Mouse (Mus musculus) lung, embryonic 14.5 days (tissue): ENCODE results near the gene Gm45062. TPM values are rescaled to one million over a fixed set of nuclear protein-coding genes. Genes with fewer than 3 reads are reported as not detected.

Source experiments
- ATAC-seq: fragments of 200-750 bp; cut with Nextera tagmentation; 2 replicates; pipeline ENCODE4 v1.8.0; 2017; ENCODE audit warnings: mild to moderate bottlenecking, moderate TSS enrichment, moderate library complexity; ENCODE audit not compliant: insufficient read depth
- DNase-seq: peaks from one replicate; pipeline ENCODE4 v3.0.0-alpha.2; 2015
- H3K27ac ChIP-seq: fragments of 300-500 bp; sonication (generic); 2 replicates; pipeline ENCODE4 v1.5.1; 2014; ENCODE audit warnings: low read depth, mild to moderate bottlenecking, moderate library complexity
- H3K27me3 ChIP-seq: fragments of 300-500 bp; sonication (generic); 2 replicates; pipeline ENCODE4 v1.6.1; 2014; ENCODE audit warnings: low read length, control low read depth; ENCODE audit not compliant: insufficient read depth
- H3K36me3 ChIP-seq: fragments of 300-500 bp; sonication (generic); 2 replicates; pipeline ENCODE4 v1.6.1; 2014; ENCODE audit warnings: control low read depth; ENCODE audit not compliant: insufficient read depth
- H3K4me1 ChIP-seq: fragments of 300-500 bp; sonication (generic); 2 replicates; pipeline ENCODE4 v1.6.1; 2014; ENCODE audit warnings: antibody characterized with exemption, control low read depth; ENCODE audit not compliant: insufficient read depth
- H3K4me2 ChIP-seq: fragments of 300-500 bp; sonication (generic); 2 replicates; pipeline ENCODE4 v1.6.1; 2014; ENCODE audit warnings: mild to moderate bottlenecking
- H3K4me3 ChIP-seq: fragments of 300-500 bp; sonication (generic); 2 replicates; pipeline ENCODE4 v1.5.1; 2014; ENCODE audit warnings: low read depth, low read length
- H3K9ac ChIP-seq: fragments of 300-500 bp; sonication (generic); 2 replicates; pipeline ENCODE4 v1.6.1; 2014
- H3K9me3 ChIP-seq: fragments of 300-500 bp; sonication (generic); 2 replicates; pipeline ENCODE4 v1.6.1; 2016; ENCODE audit warnings: low read depth, low read length, control low read depth
- CTCF ChIP-seq: IDR thresholded peaks from 2 replicates; pipeline ENCODE4 v1.5.1; 2016; ENCODE audit warnings: antibody characterized with exemption, low read depth
- WGBS: fragments of 180-500 bp; shearing (Covaris S2); extraction: QIAGEN DNeasy Blood & Tissue Kit; methylation state at CpG from one replicate; pipeline ENCODE4 v1.1.7; 2014; 5-methylcytosine and 5-hydroxymethylcytosine counted together
- polyA plus RNA-seq: library from polyadenylated mRNA; unstranded; fragments of >200 nt; fragmentation: Nextera tagmentation; extraction: Ambion mirVana; gene quantifications from 2 replicates; pipeline ENCODE4 v1.2.1, GENCODE M21; 2014

Gm45062 gene
- polyA plus RNA-seq, 1 experiment from 2014 or later = 9.8 TPM

DNA sequence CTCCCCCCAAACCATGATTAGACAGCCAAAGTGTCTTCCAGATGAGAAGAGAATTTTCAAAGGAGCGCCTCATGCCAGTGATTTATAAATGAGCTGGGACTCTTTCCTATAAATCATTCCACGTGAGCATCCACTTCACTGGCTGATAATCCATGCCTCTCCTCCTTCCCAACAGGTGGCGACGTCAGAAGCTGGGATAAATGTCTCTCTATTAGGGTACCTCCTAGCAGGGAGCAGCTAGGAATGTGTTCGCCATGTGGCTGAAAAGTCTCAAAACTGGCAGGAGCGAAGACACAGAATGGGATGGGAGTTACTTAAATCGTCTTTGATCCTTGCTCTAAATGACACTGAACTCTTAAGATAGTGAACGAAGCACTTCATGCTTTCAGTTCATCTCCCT is 372.1 kb downstream of the Gm45062 start:
- no peaks in the 10 kb centered on the region for H3K27me3 ChIP-seq
- H3K36me3 ChIP-seq = no peaks in the 10 kb centered on the region
- DNase-seq (no peak), ATAC-seq (no peak)
- no peaks in the 10 kb centered on the region for H3K9me3 ChIP-seq
- TF ChIP-seq CTCF = no peak
- no peaks in the 10 kb centered on the region for H3K4me1 ChIP-seq
- no peak overlapping the region for H3K27ac ChIP-seq
- H3K4me3 ChIP-seq = no peak overlapping the region
- no peak overlapping the region for H3K9ac ChIP-seq
- no peak overlapping the region for H3K4me2 ChIP-seq
- WGBS = 79% methylated on average over 8 of the region's 8 CpGs

DNA sequence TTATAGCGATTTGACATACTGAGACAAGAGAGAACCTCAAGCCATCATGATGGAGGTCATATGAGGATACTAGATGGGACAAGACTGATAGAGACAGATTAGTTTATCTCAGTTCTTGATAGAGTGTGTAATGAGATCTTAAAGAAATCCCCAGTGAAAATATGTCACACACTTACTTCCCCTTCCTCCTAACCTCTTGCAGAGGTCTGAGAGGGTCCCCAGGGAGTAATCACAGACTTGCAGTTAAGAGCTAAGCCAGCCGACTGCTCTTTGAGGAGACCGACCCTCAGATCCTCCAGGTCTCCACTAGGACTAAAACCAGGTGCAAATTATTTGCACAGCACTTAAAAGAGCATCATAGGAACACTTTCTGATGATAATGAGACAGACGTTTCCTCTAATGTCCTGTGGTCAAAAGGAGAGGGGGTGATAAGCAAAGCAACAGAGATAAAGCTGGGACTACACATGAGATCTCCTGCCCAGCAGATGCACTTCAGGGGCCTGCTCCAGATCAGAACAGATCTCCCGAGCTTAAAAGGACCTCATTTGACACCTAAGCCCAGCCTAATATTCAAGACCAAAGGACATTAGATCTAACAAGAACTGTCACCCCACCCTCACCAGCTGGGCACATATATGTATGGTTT is 372.9 kb downstream of the Gm45062 start:
- no peak for DNase-seq
- WGBS = 45% methylated on average over 5 of the region's 5 CpGs
- Histone ChIP-seq H3K4me2 (no peak overlapping the region), H3K9ac (no peak overlapping the region), H3K4me1 (no peaks in the 10 kb centered on the region), H3K9me3 (no peaks in the 10 kb centered on the region), H3K36me3 (no peaks in the 10 kb centered on the region), H3K27me3 (no peaks in the 10 kb centered on the region), H3K4me3 (no peak overlapping the region), H3K27ac (no peak overlapping the region)
- no peak for TF ChIP-seq CTCF
- no peak for ATAC-seq

DNA sequence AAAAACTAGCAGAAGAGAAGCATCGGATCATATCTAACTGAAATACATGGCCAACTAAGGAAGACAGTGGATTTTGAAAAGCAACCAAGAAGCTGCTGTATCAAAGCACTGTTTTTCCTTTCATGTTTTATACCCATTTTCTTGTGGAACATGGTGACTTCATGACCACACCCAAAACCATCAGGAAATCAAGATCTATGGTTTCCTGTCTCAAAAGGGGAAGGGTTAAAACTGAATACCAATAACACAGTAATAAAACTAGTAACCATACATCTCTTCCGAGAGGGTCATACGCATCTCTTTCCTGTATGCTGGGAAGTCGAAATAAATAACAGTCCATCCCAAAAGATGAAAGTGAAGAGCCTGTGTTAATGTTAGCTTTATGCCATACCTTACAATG is 373.5 kb downstream of the Gm45062 start:
- no peaks in the 10 kb centered on the region for H3K27me3 ChIP-seq
- no peak for TF ChIP-seq CTCF
- DNase-seq (no peak), ATAC-seq (no peak)
- WGBS = 89% methylated on average over 4 of the region's 4 CpGs
- H3K27ac ChIP-seq = no peak overlapping the region
- H3K4me2 ChIP-seq = no peak overlapping the region
- no peak overlapping the region for H3K4me3 ChIP-seq
- no peaks in the 10 kb centered on the region for H3K9me3 ChIP-seq
- no peak overlapping the region for H3K9ac ChIP-seq
- no peaks in the 10 kb centered on the region for H3K4me1 ChIP-seq
- no peaks in the 10 kb centered on the region for H3K36me3 ChIP-seq

DNA sequence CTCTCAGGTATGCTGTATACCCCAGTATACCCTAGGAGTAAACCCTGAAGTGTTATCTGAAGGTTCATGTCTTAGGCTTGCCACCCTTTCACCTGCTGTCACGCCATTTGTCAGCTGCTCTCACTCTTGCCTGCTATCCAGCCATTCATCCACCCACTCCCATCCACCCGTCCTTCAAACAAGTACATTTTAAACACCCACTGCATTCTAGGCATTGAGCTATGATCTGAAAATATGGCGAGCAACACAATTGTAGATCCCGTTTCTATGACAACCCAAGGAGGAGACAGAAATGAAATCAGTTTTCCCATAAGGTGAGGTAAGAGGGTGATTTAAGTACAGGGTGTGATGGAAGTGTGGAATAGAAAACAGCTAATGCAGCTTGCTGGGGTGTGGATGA is 378.9 kb downstream of the Gm45062 start:
- ATAC-seq (no peak), DNase-seq (no peak)
- no peaks in the 10 kb centered on the region for H3K9me3 ChIP-seq
- no peaks in the 10 kb centered on the region for H3K27me3 ChIP-seq
- no peaks in the 10 kb centered on the region for H3K4me1 ChIP-seq
- H3K27ac ChIP-seq = no peak overlapping the region
- 85% methylated on average over 4 of the region's 4 CpGs for WGBS
- no peak overlapping the region for H3K4me3 ChIP-seq
- no peak overlapping the region for H3K4me2 ChIP-seq
- TF ChIP-seq CTCF = no peak
- no peak overlapping the region for H3K9ac ChIP-seq
- no peaks in the 10 kb centered on the region for H3K36me3 ChIP-seq

DNA sequence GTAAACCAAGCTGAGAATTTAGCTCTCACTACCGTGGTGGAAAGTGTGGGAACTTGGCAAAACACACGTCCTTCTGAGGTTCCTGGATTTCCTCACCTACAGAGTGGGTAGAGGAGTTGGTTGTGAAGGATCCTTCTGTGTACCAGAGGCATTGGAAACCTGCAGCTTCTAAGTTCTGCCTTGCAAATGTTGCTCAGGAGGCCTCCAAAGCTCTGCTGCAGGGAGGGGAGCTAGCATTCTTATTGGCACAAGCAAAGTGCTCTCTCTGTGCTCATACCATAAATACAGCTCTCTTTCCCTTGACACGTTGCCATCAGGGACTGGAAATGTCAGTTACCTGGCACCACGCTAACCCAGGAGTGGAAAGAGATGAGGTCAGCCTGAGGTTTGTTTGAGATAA is 379.6 kb downstream of the Gm45062 start:
- TF ChIP-seq CTCF = no peak
- H3K9ac ChIP-seq = no peak overlapping the region
- no peak overlapping the region for H3K27ac ChIP-seq
- H3K36me3 ChIP-seq = no peaks in the 10 kb centered on the region
- no peak overlapping the region for H3K4me3 ChIP-seq
- no peak for ATAC-seq
- H3K4me1 ChIP-seq = no peaks in the 10 kb centered on the region
- WGBS = 69% methylated on average over 4 of the region's 4 CpGs
- no peaks in the 10 kb centered on the region for H3K27me3 ChIP-seq
- no peak overlapping the region for H3K4me2 ChIP-seq
- no peaks in the 10 kb centered on the region for H3K9me3 ChIP-seq
- DNase-seq = no peak

DNA sequence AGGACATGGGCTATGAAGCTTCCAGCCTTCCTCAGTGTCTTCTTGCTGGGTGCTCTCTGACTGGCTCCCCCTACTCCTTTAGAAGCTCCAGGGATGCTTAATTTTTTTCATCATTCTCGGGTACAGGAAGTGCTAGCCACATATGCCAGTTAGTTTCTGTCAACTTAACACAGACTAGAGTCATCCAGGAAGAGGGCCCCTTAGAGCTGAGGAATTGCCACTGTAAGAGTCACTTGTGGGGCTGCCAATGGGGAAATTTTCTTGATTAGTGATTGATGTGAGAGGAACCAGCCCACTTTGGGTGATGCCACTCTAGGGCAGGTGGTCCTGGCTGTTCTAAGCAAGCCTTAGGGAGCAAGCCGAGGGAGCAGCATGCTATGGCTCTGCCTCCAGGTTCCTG is 380.3 kb downstream of the Gm45062 start:
- Histone ChIP-seq H3K36me3 (no peaks in the 10 kb centered on the region), H3K4me1 (no peaks in the 10 kb centered on the region), H3K27me3 (no peaks in the 10 kb centered on the region), H3K9ac (no peak overlapping the region), H3K9me3 (no peaks in the 10 kb centered on the region), H3K4me3 (no peak overlapping the region), H3K4me2 (no peak overlapping the region), H3K27ac (no peak overlapping the region)
- WGBS = 66% methylated on average over 2 of the region's 2 CpGs
- DNase-seq = no peak
- TF ChIP-seq CTCF = no peak
- no peak for ATAC-seq

DNA sequence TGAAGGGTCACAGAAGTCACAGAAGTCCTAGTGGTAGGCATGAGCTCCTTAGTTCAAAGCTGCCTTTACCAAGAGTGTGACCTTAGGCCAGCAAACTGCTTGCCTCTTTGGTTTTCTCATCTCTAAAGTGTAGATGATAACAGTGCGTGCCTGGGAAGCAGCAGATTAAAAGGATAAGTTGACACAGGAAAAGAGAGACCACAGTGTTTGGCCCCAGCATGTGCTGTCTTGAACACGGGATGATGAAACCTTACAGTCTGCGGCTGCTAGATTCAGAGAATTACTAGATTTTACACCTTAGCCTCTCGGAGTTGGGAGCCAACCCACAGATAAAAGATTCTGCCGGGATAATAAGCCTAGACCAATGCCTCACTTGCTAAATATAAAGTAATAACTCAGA is 381.6 kb downstream of the Gm45062 start:
- Histone ChIP-seq H3K9ac (no peak overlapping the region), H3K4me1 (no peaks in the 10 kb centered on the region), H3K4me3 (no peak overlapping the region), H3K27ac (no peak overlapping the region), H3K4me2 (no peak overlapping the region), H3K36me3 (no peaks in the 10 kb centered on the region), H3K27me3 (no peaks in the 10 kb centered on the region), H3K9me3 (no peaks in the 10 kb centered on the region)
- no peak for DNase-seq
- WGBS = 80% methylated on average over 5 of the region's 5 CpGs
- TF ChIP-seq CTCF = no peak
- ATAC-seq = no peak

DNA sequence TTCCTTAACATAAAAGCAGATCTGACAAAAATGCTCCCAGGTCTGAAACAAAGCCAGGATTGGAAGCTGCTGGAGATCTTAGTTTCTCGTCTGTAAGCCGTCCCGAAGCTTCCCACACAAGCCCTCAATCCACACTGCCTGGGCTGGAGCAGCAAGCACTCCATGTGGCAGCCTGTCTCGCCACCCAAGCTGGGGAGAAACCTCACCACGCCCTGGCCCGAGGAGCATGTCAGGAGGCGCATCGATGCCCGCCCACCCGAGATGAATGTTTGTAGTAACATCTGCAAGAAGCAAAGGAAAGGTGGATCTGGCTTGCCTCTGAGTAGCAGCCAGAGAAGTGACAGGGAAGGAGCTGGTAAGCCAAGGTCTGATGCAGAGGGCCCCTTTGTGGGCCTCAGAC is 385.5 kb downstream of the Gm45062 start:
- Histone ChIP-seq H3K27ac (no peak overlapping the region), H3K4me3 (no peak overlapping the region), H3K9ac (no peak overlapping the region), H3K36me3 (no peaks in the 10 kb centered on the region), H3K27me3 (no peaks in the 10 kb centered on the region), H3K4me1 (no peaks in the 10 kb centered on the region), H3K4me2 (no peak overlapping the region), H3K9me3 (no peaks in the 10 kb centered on the region)
- WGBS = 79% methylated on average over 10 of the region's 10 CpGs
- DNase-seq (no peak), ATAC-seq (no peak)
- no peak for TF ChIP-seq CTCF
